Mouse (Mus musculus) hindbrain, embryonic 11.5 days (tissue): Measurements from ENCODE around the gene Chmp6. TPM values are rescaled to one million over a fixed set of nuclear protein-coding genes. Genes with fewer than 3 reads are reported as not detected.

Source experiments
- ATAC-seq: fragments of 200-750 bp; cut with Nextera tagmentation; 2 replicates; pipeline ENCODE4 v1.8.0; 2017; ENCODE audit warnings: mild to moderate bottlenecking, moderate TSS enrichment, moderate library complexity; ENCODE audit not compliant: low FRiP score
- DNase-seq: peaks from one replicate; pipeline ENCODE4 v3.0.0-alpha.2; 2015; ENCODE audit warnings: low spot score
- H3K27ac ChIP-seq: fragments of 300-500 bp; sonication (generic); 2 replicates; pipeline ENCODE4 v1.5.1; 2014; ENCODE audit warnings: mild to moderate bottlenecking, low read depth, low read length
- H3K27me3 ChIP-seq: fragments of 300-500 bp; sonication (generic); 2 replicates; pipeline ENCODE4 v1.6.1; 2014; ENCODE audit warnings: mild to moderate bottlenecking, low read length, moderate library complexity, mixed read lengths; ENCODE audit not compliant: control insufficient read depth, insufficient read depth
- H3K36me3 ChIP-seq: fragments of 300-500 bp; sonication (generic); 2 replicates; pipeline ENCODE4 v1.6.1; 2014; ENCODE audit warnings: mild to moderate bottlenecking, low read length, moderate library complexity, mixed read lengths; ENCODE audit not compliant: control insufficient read depth, insufficient read depth
- H3K4me1 ChIP-seq: fragments of 300-500 bp; sonication (generic); replicated peaks from 2 replicates; pipeline ENCODE4 v1.6.1; 2014; ENCODE audit warnings: low read length, mixed read lengths; ENCODE audit not compliant: control insufficient read depth, insufficient read depth
- H3K4me2 ChIP-seq: fragments of 300-500 bp; sonication (generic); replicated peaks from 2 replicates; pipeline ENCODE4 v1.6.1; 2014; ENCODE audit warnings: mild to moderate bottlenecking, low read depth, low read length
- H3K4me3 ChIP-seq: fragments of 300-500 bp; sonication (generic); 2 replicates; pipeline ENCODE4 v1.5.1; 2014; ENCODE audit warnings: low read depth, low read length
- H3K9ac ChIP-seq: fragments of 300-500 bp; sonication (generic); 2 replicates; pipeline ENCODE4 v1.6.1; 2014; ENCODE audit warnings: low read depth, low read length
- H3K9me3 ChIP-seq: fragments of 300-500 bp; sonication (generic); 2 replicates; pipeline ENCODE4 v1.6.1; 2016; ENCODE audit warnings: low read length; ENCODE audit not compliant: control insufficient read depth
- WGBS: fragments of 180-500 bp; shearing (Covaris S2); extraction: QIAGEN DNeasy Blood & Tissue Kit; methylation state at CpG from one replicate; pipeline ENCODE4 v1.1.7; 2014; 5-methylcytosine and 5-hydroxymethylcytosine counted together
- polyA plus RNA-seq: library from polyadenylated mRNA; unstranded; fragments of >200 nt; fragmentation: Nextera tagmentation; extraction: Ambion mirVana; gene quantifications from 2 replicates; pipeline ENCODE4 v1.2.1, GENCODE M21; 2014

Gene Chmp6
- polyA plus RNA-seq, 1 experiment from 2014 or later, result 87.2 TPM

GRCm38 (mm10) chr11:119950535-119950934 is 37.3 kb downstream of the Chmp6 start:
- H3K27me3 ChIP-seq, result no peaks in the 10 kb centered on the region
- H3K4me3 ChIP-seq, result no peak overlapping the region
- WGBS, result 87% methylated on average over 3 of the region's 3 CpGs
- H3K9me3 ChIP-seq, result no peaks in the 10 kb centered on the region
- no peak overlapping the region for H3K9ac ChIP-seq
- DNase-seq, result no peak
- no peaks in the 10 kb centered on the region for H3K36me3 ChIP-seq
- H3K4me2 ChIP-seq, result no peak overlapping the region
- H3K4me1 ChIP-seq, result no peaks in the 10 kb centered on the region
- no peak overlapping the region for H3K27ac ChIP-seq
- ATAC-seq, result no peak

- no peaks in the 10 kb centered on the region for H3K4me1 ChIP-seq
- H3K4me3 ChIP-seq, result no peak overlapping the region
- H3K9ac ChIP-seq, result no peak overlapping the region
- H3K4me2 ChIP-seq, result no peak overlapping the region
- 88% methylated on average over 6 of the region's 6 CpGs for WGBS
- ATAC-seq (no peak), DNase-seq (no peak)
- no peaks in the 10 kb centered on the region for H3K9me3 ChIP-seq
- no peaks in the 10 kb centered on the region for H3K27me3 ChIP-seq
- no peaks in the 10 kb centered on the region for H3K36me3 ChIP-seq
- no peak overlapping the region for H3K27ac ChIP-seq
Measured at GRCm38 (mm10) chr11:119951326-119951725, 38.1 kb downstream of the Chmp6 start.

- 70% methylated on average over 5 of the region's 5 CpGs for WGBS
- Histone ChIP-seq H3K9ac (no peak overlapping the region), H3K27ac (no peak overlapping the region), H3K27me3 (no peaks in the 10 kb centered on the region), H3K9me3 (no peaks in the 10 kb centered on the region), H3K36me3 (no peaks in the 10 kb centered on the region), H3K4me3 (no peak overlapping the region), H3K4me2 (no peak overlapping the region), H3K4me1 (no peaks in the 10 kb centered on the region)
- ATAC-seq (no peak), DNase-seq (no peak)
Measured at GRCm38 (mm10) chr11:119952429-119953224, 39.4 kb downstream of the Chmp6 start.

- no peak overlapping the region for H3K9ac ChIP-seq
- DNase-seq, result no peak
- no peak overlapping the region for H3K27ac ChIP-seq
- no peak for ATAC-seq
- H3K4me3 ChIP-seq, result no peak overlapping the region
- H3K4me2 ChIP-seq, result no peak overlapping the region
- WGBS, result 73% methylated on average over 4 of the region's 4 CpGs
- H3K9me3 ChIP-seq, result no peaks in the 10 kb centered on the region
- no peaks in the 10 kb centered on the region for H3K4me1 ChIP-seq
- no peaks in the 10 kb centered on the region for H3K36me3 ChIP-seq
- no peaks in the 10 kb centered on the region for H3K27me3 ChIP-seq
Measured at GRCm38 (mm10) chr11:119954233-119954632, 41.0 kb downstream of the Chmp6 start.

- Histone ChIP-seq H3K9me3 (no peaks in the 10 kb centered on the region), H3K4me2 (no peak overlapping the region), H3K4me3 (no peak overlapping the region), H3K27ac (no peak overlapping the region), H3K27me3 (no peaks in the 10 kb centered on the region), H3K9ac (no peak overlapping the region), H3K4me1 (no peaks in the 10 kb centered on the region), H3K36me3 (no peaks in the 10 kb centered on the region)
- no peak for ATAC-seq
- DNase-seq, result no peak
- WGBS, result 93% methylated on average over 2 of the region's 2 CpGs
Measured at GRCm38 (mm10) chr11:119954749-119955337, 41.6 kb downstream of the Chmp6 start.

- no peak for ATAC-seq
- Histone ChIP-seq H3K9ac (no peak overlapping the region), H3K4me1 (no peaks in the 10 kb centered on the region), H3K36me3 (no peaks in the 10 kb centered on the region), H3K4me3 (no peak overlapping the region), H3K27me3 (no peaks in the 10 kb centered on the region), H3K27ac (no peak overlapping the region), H3K4me2 (no peak overlapping the region), H3K9me3 (no peaks in the 10 kb centered on the region)
- no peak for DNase-seq
- WGBS, result 65% methylated on average over 3 of the region's 3 CpGs
Measured at GRCm38 (mm10) chr11:119955432-119955831, 42.2 kb downstream of the Chmp6 start.

GRCm38 (mm10) chr11:119956590-119956989 is 43.3 kb downstream of the Chmp6 start:
- Histone ChIP-seq H3K27ac (no peak overlapping the region), H3K4me2 (no peak overlapping the region), H3K9ac (no peak overlapping the region), H3K9me3 (no peaks in the 10 kb centered on the region), H3K4me1 (no peaks in the 10 kb centered on the region), H3K27me3 (no peaks in the 10 kb centered on the region), H3K4me3 (no peak overlapping the region), H3K36me3 (no peaks in the 10 kb centered on the region)
- 89% methylated on average over 13 of the region's 13 CpGs for WGBS
- ATAC-seq (no peak), DNase-seq (no peak)

GRCm38 (mm10) chr11:119958856-119959255 is 45.6 kb downstream of the Chmp6 start:
- DNase-seq (no peak), ATAC-seq (no peak)
- H3K27ac ChIP-seq, result no peak overlapping the region
- H3K9me3 ChIP-seq, result no peaks in the 10 kb centered on the region
- no peaks in the 10 kb centered on the region for H3K27me3 ChIP-seq
- no peak overlapping the region for H3K4me2 ChIP-seq
- H3K36me3 ChIP-seq, result no peaks in the 10 kb centered on the region
- no peak overlapping the region for H3K4me3 ChIP-seq
- no peaks in the 10 kb centered on the region for H3K4me1 ChIP-seq
- 88% methylated on average over 7 of the region's 7 CpGs for WGBS
- no peak overlapping the region for H3K9ac ChIP-seq

- H3K9ac ChIP-seq, result no peak overlapping the region
- ATAC-seq (no peak), DNase-seq (no peak)
- no peaks in the 10 kb centered on the region for H3K27me3 ChIP-seq
- no peaks in the 10 kb centered on the region for H3K9me3 ChIP-seq
- no peaks in the 10 kb centered on the region for H3K36me3 ChIP-seq
- no peak overlapping the region for H3K4me3 ChIP-seq
- H3K4me2 ChIP-seq, result no peak overlapping the region
- no peaks in the 10 kb centered on the region for H3K4me1 ChIP-seq
- WGBS, result 81% methylated on average over 4 of the region's 4 CpGs
- no peak overlapping the region for H3K27ac ChIP-seq
Measured at GRCm38 (mm10) chr11:119959714-119960113, 46.5 kb downstream of the Chmp6 start.
